Mouse (Mus musculus) midbrain, embryonic 14.5 days (tissue): ENCODE results near the gene R3hdml. TPM values are rescaled to one million over a fixed set of nuclear protein-coding genes. Genes with fewer than 3 reads are reported as not detected.

Experiments
- ATAC-seq: fragments of 200-750 bp; cut with Nextera tagmentation; 2 replicates; pipeline ENCODE4 v1.8.0; 2017; ENCODE audit warnings: moderate number of reproducible peaks, moderate library complexity; ENCODE audit not compliant: low FRiP score, low TSS enrichment
- DNase-seq: peaks from one replicate; pipeline ENCODE4 v3.0.0-alpha.2; 2015
- H3K27ac ChIP-seq: fragments of 300-500 bp; sonication (generic); replicated peaks from 2 replicates; pipeline ENCODE4 v1.5.1; 2014; ENCODE audit warnings: mild to moderate bottlenecking, low read depth, low read length, moderate library complexity
- H3K27me3 ChIP-seq: fragments of 300-500 bp; sonication (generic); 2 replicates; pipeline ENCODE4 v1.6.1; 2014; ENCODE audit warnings: low read length, control low read depth, mixed read lengths; ENCODE audit not compliant: control insufficient read depth, insufficient read depth
- H3K36me3 ChIP-seq: fragments of 300-500 bp; sonication (generic); 2 replicates; pipeline ENCODE4 v1.6.1; 2014; ENCODE audit warnings: low read length, control low read depth; ENCODE audit not compliant: control insufficient read depth, insufficient read depth
- H3K4me1 ChIP-seq: fragments of 300-500 bp; sonication (generic); 2 replicates; pipeline ENCODE4 v1.6.1; 2014; ENCODE audit warnings: mild to moderate bottlenecking, antibody characterized with exemption, low read length, control low read depth; ENCODE audit not compliant: control insufficient read depth, insufficient read depth
- H3K4me2 ChIP-seq: fragments of 300-500 bp; sonication (generic); 2 replicates; pipeline ENCODE4 v1.6.1; 2014; ENCODE audit warnings: mild to moderate bottlenecking, low read length, moderate library complexity
- H3K4me3 ChIP-seq: fragments of 300-500 bp; sonication (generic); replicated peaks from 2 replicates; pipeline ENCODE4 v1.5.1; 2014; ENCODE audit warnings: low read depth, low read length
- H3K9ac ChIP-seq: fragments of 300-500 bp; sonication (generic); replicated peaks from 2 replicates; pipeline ENCODE4 v1.6.1; 2014; ENCODE audit warnings: mild to moderate bottlenecking, low read length, moderate library complexity
- H3K9me3 ChIP-seq: fragments of 300-500 bp; sonication (generic); 2 replicates; pipeline ENCODE4 v1.6.1; 2016; ENCODE audit warnings: low read length, control low read depth, mixed read lengths; ENCODE audit not compliant: control insufficient read depth
- WGBS: fragments of 180-500 bp; shearing (Covaris S2); extraction: QIAGEN DNeasy Blood & Tissue Kit; methylation state at CpG from one replicate; pipeline ENCODE4 v1.1.7; 2014; 5-methylcytosine and 5-hydroxymethylcytosine counted together
- polyA plus RNA-seq: library from polyadenylated mRNA; unstranded; fragments of >200 nt; fragmentation: Nextera tagmentation; extraction: Ambion mirVana; gene quantifications from 2 replicates; pipeline ENCODE4 v1.2.1, GENCODE M21; 2014

The R3hdml gene
- polyA plus RNA-seq, 1 experiment from 2014 or later, result not detected

DNA sequence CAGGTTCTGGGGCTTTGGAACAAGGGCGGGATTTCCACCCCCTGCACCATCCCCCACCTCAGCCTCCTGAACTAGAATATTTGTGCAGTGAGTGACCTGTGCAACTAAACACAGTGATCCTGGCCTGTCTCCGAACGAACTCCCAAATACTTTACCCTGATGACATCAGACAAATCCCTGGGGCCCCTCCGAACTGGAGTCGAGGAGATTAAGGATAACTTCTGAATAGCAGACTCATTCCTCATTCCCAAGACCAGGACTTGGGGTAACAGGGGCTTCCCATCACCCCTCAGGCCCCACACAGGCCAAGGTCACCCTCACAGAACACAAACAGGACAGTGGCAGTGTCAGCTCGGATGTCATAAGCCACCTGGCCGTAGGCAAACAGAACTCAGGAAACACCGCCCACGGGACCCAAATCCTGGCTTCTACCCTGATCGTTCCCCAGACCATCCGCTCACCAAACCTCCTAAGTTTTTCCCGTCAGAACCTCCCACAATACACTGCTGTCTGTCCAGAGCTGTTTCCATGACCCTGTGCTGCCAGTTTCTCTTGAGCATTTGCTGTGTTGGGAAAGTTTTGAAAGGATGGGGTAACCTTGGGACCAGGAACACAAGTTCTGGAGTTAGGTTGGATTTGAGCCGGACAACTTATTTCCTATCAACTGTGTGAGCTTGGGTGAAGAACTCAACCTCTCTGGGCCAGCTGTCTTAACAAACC lies 47.4 kb downstream of the R3hdml start:
- Histone ChIP-seq H3K36me3 (no peaks in the 10 kb centered on the region), H3K4me1 (no peaks in the 10 kb centered on the region), H3K27me3 (no peaks in the 10 kb centered on the region), H3K9me3 (no peaks in the 10 kb centered on the region), H3K27ac (no peak overlapping the region), H3K4me2 (no peak overlapping the region), H3K9ac (no peak overlapping the region), H3K4me3 (no peak overlapping the region)
- ATAC-seq (no peak), DNase-seq (no peak)
- WGBS, result 76% methylated on average over 13 of the region's 13 CpGs

DNA sequence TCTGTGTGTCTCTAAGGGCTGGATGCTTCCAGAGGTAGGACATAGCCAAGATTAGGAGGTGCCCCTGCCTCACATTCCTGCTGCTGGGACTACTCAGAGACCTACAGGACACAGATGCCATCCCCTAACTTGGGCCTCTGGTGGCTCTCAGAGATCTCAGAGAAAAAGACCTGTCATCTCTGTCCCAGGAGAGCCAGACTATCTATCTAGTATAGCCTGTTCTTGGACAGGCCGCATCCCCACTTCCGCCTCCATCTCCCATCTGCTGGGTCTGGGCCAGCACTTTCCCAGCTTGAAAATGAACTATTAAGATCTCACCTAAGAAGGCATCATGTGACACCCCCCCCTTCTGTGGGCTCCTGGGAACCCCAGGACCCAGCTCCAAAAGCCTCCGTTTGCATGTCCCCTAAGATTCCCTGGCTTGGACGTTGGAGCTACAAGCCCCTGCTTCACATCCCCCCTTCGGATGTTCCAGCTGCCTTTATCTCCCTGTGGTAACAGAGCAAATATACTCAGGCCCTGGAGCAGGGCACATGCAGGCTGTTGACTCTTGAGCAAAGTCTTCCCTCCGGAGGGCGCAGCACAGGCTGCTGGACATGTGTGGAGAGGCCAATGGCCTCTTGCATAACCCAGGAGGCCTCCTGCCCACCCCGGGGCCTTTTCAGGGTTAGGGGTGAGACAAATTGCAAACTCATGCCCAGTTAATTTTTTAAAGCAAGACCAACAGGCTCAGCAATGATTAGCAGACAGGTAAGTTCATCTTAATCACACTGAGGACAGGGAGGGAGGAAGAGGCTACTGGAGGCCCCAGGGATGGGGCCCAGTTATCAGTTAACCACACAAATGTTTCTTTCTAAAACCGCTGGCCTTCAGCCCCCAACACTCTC lies 48.4 kb downstream of the R3hdml start:
- Histone ChIP-seq H3K27me3 (no peaks in the 10 kb centered on the region), H3K4me3 (no peak overlapping the region), H3K27ac (no peak overlapping the region), H3K4me1 (no peaks in the 10 kb centered on the region), H3K4me2 (no peak overlapping the region), H3K9ac (no peak overlapping the region), H3K9me3 (no peaks in the 10 kb centered on the region), H3K36me3 (no peaks in the 10 kb centered on the region)
- WGBS, result 83% methylated on average over 9 of the region's 9 CpGs
- ATAC-seq (no peak), DNase-seq (no peak)

DNA sequence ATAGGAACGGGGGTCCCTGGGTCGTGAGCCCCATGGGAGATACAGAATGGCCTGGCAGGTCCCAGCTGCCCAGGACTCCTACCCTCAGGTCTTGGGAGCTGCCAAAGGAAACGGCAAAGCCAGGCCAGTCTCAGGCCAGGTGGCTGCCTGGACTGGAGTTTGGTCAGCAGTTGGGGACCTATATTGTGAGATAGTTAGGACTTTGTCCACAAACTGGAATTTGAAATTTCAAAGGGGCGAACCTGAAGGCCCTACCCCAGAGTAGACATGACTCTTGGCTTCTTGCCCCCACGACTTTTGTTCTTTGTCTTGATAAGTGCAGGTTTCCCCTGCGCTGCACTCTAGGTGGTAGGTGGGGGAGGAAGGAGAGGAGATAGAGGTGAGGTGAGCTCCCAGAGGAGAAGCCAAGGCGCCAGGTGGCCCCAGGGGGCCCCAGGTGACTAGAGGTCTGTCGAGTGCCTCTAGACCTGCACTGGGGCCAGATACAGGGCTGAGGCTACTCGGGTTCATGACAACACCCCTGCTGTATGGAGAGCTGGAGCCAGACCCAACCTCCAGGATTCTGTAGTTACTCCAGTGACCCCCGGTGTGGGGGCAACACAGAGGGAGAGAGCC lies 49.6 kb downstream of the R3hdml start:
- WGBS, result 83% methylated on average over 10 of the region's 10 CpGs

DNA sequence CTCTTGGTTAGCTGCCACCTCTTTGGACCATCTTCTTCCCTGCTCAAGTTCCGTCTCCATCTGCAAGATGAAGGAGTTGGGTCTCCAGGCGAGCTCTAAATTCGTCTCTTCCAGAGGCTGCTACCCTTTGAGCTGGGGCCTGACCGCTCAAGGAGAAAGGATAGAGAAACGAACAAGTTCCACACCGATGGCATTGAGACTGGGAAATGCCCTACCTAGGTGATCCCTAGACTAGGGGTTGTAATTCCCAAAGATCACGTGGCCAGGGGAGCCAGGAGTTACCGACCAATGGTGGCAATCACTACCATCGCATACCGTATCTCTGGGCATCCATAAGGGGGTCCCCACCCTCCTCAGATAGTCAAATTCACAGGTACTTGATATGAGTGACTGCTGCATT lies 50.6 kb downstream of the R3hdml start:
- H3K36me3 ChIP-seq, result no peaks in the 10 kb centered on the region
- no peak overlapping the region for H3K4me3 ChIP-seq
- no peaks in the 10 kb centered on the region for H3K9me3 ChIP-seq
- no peaks in the 10 kb centered on the region for H3K27me3 ChIP-seq
- ATAC-seq (no peak), DNase-seq (no peak)
- WGBS, result 90% methylated on average over 10 of the region's 10 CpGs
- no peak overlapping the region for H3K9ac ChIP-seq
- no peak overlapping the region for H3K27ac ChIP-seq
- H3K4me1 ChIP-seq, result no peaks in the 10 kb centered on the region
- H3K4me2 ChIP-seq, result no peak overlapping the region

More for the DNA sequence above, 49.6 kb downstream of the R3hdml start:
- Histone ChIP-seq H3K36me3 (no peaks in the 10 kb centered on the region), H3K4me1 (no peaks in the 10 kb centered on the region), H3K27me3 (no peaks in the 10 kb centered on the region), H3K27ac (no peak overlapping the region), H3K9me3 (no peaks in the 10 kb centered on the region), H3K9ac (no peak overlapping the region), H3K4me2 (no peak overlapping the region), H3K4me3 (no peak overlapping the region)
- ATAC-seq (no peak), DNase-seq (no peak)

- no peak overlapping the region for H3K4me3 ChIP-seq
- no peaks in the 10 kb centered on the region for H3K4me1 ChIP-seq
- no peak for DNase-seq
- no peak for ATAC-seq
- 83% methylated on average over 14 of the region's 14 CpGs for WGBS
- H3K9me3 ChIP-seq, result no peaks in the 10 kb centered on the region
- no peaks in the 10 kb centered on the region for H3K27me3 ChIP-seq
- no peak overlapping the region for H3K27ac ChIP-seq
- H3K36me3 ChIP-seq, result no peaks in the 10 kb centered on the region
- no peak overlapping the region for H3K9ac ChIP-seq
- H3K4me2 ChIP-seq, result no peak overlapping the region
These were observed 54.7 kb downstream of the R3hdml start for GRCm38 (mm10) chr2:163546623-163547318.

DNA sequence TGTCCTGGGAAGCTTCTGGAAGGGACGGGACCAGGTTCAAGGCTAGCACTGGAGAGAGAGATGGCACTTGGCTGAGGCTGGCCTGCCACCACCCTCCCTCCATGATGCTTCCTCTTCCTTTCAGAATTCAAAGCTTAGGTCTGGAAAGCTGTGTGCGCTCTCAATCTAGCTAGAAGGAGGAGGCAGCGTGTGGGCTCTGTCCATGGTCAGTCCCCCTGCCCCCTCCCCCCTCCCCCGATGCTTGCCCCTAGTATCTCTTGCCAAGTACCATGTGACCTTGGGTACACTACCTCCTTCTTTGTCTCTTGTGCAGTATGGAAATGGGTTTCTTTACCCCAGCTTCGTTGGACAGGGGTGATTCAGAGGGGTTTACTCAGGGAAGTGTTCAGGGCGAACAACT lies 56.7 kb downstream of the R3hdml start:
- no peak overlapping the region for H3K4me3 ChIP-seq
- H3K4me2 ChIP-seq, result no peak overlapping the region
- ATAC-seq (no peak), DNase-seq (no peak)
- H3K4me1 ChIP-seq, result no peaks in the 10 kb centered on the region
- no peaks in the 10 kb centered on the region for H3K27me3 ChIP-seq
- 80% methylated on average over 6 of the region's 6 CpGs for WGBS
- H3K27ac ChIP-seq, result no peak overlapping the region
- no peaks in the 10 kb centered on the region for H3K36me3 ChIP-seq
- H3K9me3 ChIP-seq, result no peaks in the 10 kb centered on the region
- H3K9ac ChIP-seq, result no peak overlapping the region

GRCm38 (mm10) chr2:163549786-163550185 lies 57.7 kb downstream of the R3hdml start:
- DNase-seq (no peak), ATAC-seq (no peak)
- H3K4me3 ChIP-seq, result no peak overlapping the region
- no peaks in the 10 kb centered on the region for H3K36me3 ChIP-seq
- no peaks in the 10 kb centered on the region for H3K27me3 ChIP-seq
- no peaks in the 10 kb centered on the region for H3K4me1 ChIP-seq
- no peaks in the 10 kb centered on the region for H3K9me3 ChIP-seq
- no peak overlapping the region for H3K4me2 ChIP-seq
- no peak overlapping the region for H3K9ac ChIP-seq
- no peak overlapping the region for H3K27ac ChIP-seq
- 39% methylated on average over 6 of the region's 6 CpGs for WGBS
